In the genomic region with DNA sequence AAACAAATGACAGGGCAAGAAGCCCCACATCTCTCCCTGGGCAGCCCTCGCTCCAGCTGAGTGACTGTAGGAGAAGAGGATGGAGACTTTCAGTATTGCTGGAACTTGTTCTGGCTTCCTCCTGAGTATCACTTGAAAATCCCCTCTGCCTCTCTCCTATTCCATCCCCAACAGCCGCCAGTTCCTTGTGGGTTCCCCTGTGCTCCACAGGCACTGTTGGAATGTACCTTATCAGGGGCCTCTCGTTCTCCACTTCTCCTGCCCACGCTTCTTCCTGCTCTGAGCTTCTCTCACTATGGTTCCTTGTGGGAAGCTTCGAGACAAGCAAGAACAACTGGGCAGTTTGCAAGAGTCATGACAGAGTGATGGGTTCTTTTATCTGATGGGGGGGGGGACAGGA, we compare ENCODE assay signal across 29 mouse cellular contexts. TPM values are rescaled to one million over a fixed set of nuclear protein-coding genes. Genes with fewer than 3 reads are reported as not detected.
DNase-seq lines count a peak whose midpoint lies in the region; ATAC-seq and TF ChIP-seq lines count a peak whose summit lies in the region.
"Had no signal": no experiment of that assay in that cellular context is flagged by ENCODE, and none has a peak within 500 bp of the region (broad histone marks: within the 10 kb centered on the region; RNA-seq: fewer than 3 reads in every experiment).

No protein-coding gene starts in this region.

- H3K36me3 ChIP-seq in heart, embryonic 11.5 days (ENCODE audit: control insufficient read depth, insufficient read depth, low read length), result no peaks in the 10 kb centered on the region
- no peaks in the 10 kb centered on the region for H3K36me3 ChIP-seq in heart, postnatal 0 days (replicated peaks; ENCODE audit: control insufficient read depth, insufficient read depth, low read length)
- H3K36me3 ChIP-seq in lung, postnatal 0 days (ENCODE audit: insufficient read depth, low read length), result no peaks in the 10 kb centered on the region
- H3K36me3 ChIP-seq: embryonic facial prominence, embryonic 12.5 days; hindbrain, embryonic 10.5 days; intestine, embryonic 15.5 days; limb, embryonic 15.5 days; neural tube, embryonic 15.5 days had no signal

- 0 out of 2 replicates have a peak overlapping the region, but pooled peaks have one; percentile 41 for H3K27ac ChIP-seq in heart, embryonic 11.5 days (ENCODE audit: low read depth, low read length)
- no peak overlapping the region for H3K27ac ChIP-seq in heart, postnatal 0 days (ENCODE audit: low read depth)
- H3K27ac ChIP-seq in lung, postnatal 0 days (ENCODE audit: low read length), result no peak overlapping the region
- H3K27ac ChIP-seq in bone marrow, adult 2 months (ENCODE audit: control insufficient read depth, insufficient read depth, low read depth, low read length, poor library complexity), result peak overlapping the region; percentile 31; the same call in 1 of the 2 replicates
- H3K27ac ChIP-seq: embryonic facial prominence, embryonic 12.5 days; hindbrain, embryonic 10.5 days; intestine, embryonic 15.5 days; left cerebral cortex, adult 2 months; limb, embryonic 15.5 days; neural tube, embryonic 15.5 days had no signal

- no peaks in the 10 kb centered on the region for H3K9me3 ChIP-seq in heart, embryonic 11.5 days (replicated peaks; ENCODE audit: control insufficient read depth, low read length)
- no peaks in the 10 kb centered on the region for H3K9me3 ChIP-seq in heart, postnatal 0 days (replicated peaks; ENCODE audit: control insufficient read depth, low read length)
- H3K9me3 ChIP-seq in lung, postnatal 0 days (ENCODE audit: low read length), result no peaks in the 10 kb centered on the region
- H3K9me3 ChIP-seq: embryonic facial prominence, embryonic 12.5 days; hindbrain, embryonic 10.5 days; intestine, embryonic 15.5 days; limb, embryonic 15.5 days; neural tube, embryonic 15.5 days had no signal

- H3K9ac ChIP-seq in heart, embryonic 11.5 days (ENCODE audit: low read depth, low read length), result no peak overlapping the region
- H3K9ac ChIP-seq in heart, postnatal 0 days (replicated peaks; ENCODE audit: low read depth, low read length), result no peak overlapping the region
- no peak overlapping the region for H3K9ac ChIP-seq in lung, postnatal 0 days (replicated peaks; ENCODE audit: low read depth)
- H3K9ac ChIP-seq: embryonic facial prominence, embryonic 12.5 days; forebrain, postnatal 0 days; intestine, embryonic 15.5 days; limb, embryonic 15.5 days; neural tube, embryonic 15.5 days had no signal

- peaks cover 34% of the 10 kb centered on the region for H3K4me1 ChIP-seq in heart, embryonic 11.5 days (ENCODE audit: control insufficient read depth, insufficient read depth, low read length)
- peaks cover 26% of the 10 kb centered on the region for H3K4me1 ChIP-seq in heart, postnatal 0 days (ENCODE audit: control insufficient read depth, insufficient read depth)
- no peaks in the 10 kb centered on the region for H3K4me1 ChIP-seq in lung, postnatal 0 days (ENCODE audit: insufficient read depth, low read depth, low read length)
- H3K4me1 ChIP-seq in bone marrow, adult 2 months (ENCODE audit: control insufficient read depth, insufficient read depth, low read length), result peaks cover 10% of the 10 kb centered on the region

- no peak overlapping the region for H3K4me3 ChIP-seq in heart, embryonic 11.5 days (ENCODE audit: low read depth, low read length)
- H3K4me3 ChIP-seq in heart, postnatal 0 days (ENCODE audit: low read depth, low read length), result no peak overlapping the region
- no peak overlapping the region for H3K4me3 ChIP-seq in lung, postnatal 0 days (ENCODE audit: low read depth, low read length)
- no peak overlapping the region for H3K4me3 ChIP-seq in bone marrow, adult 2 months (replicated peaks; ENCODE audit: control insufficient read depth, low read depth, low read length)
- H3K4me3 ChIP-seq: embryonic facial prominence, embryonic 12.5 days; hindbrain, embryonic 10.5 days; intestine, embryonic 15.5 days; left cerebral cortex, adult 2 months; limb, embryonic 15.5 days; neural tube, embryonic 15.5 days had no signal

- TF ChIP-seq EP300 in heart, postnatal 0 days (IDR thresholded peaks at IDR 0.05; ENCODE audit: low read depth), result no peak
- TF ChIP-seq EP300 in lung, postnatal 0 days (IDR thresholded peaks at IDR 0.05), result peak; percentile 5; the same call in 1 of the 2 replicates

- TF ChIP-seq CTCF in heart, postnatal 0 days (IDR thresholded peaks at IDR 0.05; ENCODE audit: low read depth), result no peak
- no peak for TF ChIP-seq CTCF in lung, postnatal 0 days (IDR thresholded peaks at IDR 0.05)
- TF ChIP-seq CTCF in bone marrow, adult 2 months (IDR thresholded peaks at IDR 0.05; ENCODE audit: control insufficient read depth, insufficient read depth, low read length), result no peak

- H3K4me2 ChIP-seq in heart, embryonic 11.5 days, result peak overlapping the region; percentile 39
- peak overlapping the region; percentile 21; the same call in 1 of the 2 replicates for H3K4me2 ChIP-seq in heart, postnatal 0 days (ENCODE audit: low read depth, low read length)
- no peak overlapping the region; the same call in 1 of the 2 replicates for H3K4me2 ChIP-seq in lung, postnatal 0 days (replicated peaks; ENCODE audit: low read depth, low read length)
- H3K4me2 ChIP-seq: embryonic facial prominence, embryonic 12.5 days; intestine, embryonic 15.5 days; limb, embryonic 15.5 days; neural tube, embryonic 15.5 days had no signal

- no peak for DNase-seq in heart, postnatal 14 days
- DNase-seq in heart, postnatal 0 days (ENCODE audit: low spot score), result peak; percentile 7
- no peak for DNase-seq in heart, postnatal 10 days
- peak; percentile 36 for DNase-seq in lung, postnatal 0 days (ENCODE audit: low spot score)
- DNase-seq in lung, postnatal 4 days, result no peak
- DNase-seq in thymus, postnatal 25 days, result no peak
- DNase-seq: adrenal gland, adult 8-10 months; B cell, adult 2 months; cerebellum, adult 18-20 months; cerebellum, postnatal 25 days; forebrain, postnatal 0 days; gastrocnemius, postnatal 14 days; kidney, adult 8-10 months; kidney, postnatal 10 days; lung, postnatal 10 days; right cerebral cortex, adult 18-20 months; right cerebral cortex, postnatal 4 days; thymus, postnatal 14 days had no signal

- peak; percentile 57 for ATAC-seq in heart, embryonic 11.5 days (replicated peaks; ENCODE audit: insufficient number of reproducible peaks, low FRiP score, low TSS enrichment)
- no peak for ATAC-seq in heart, postnatal 0 days (ENCODE audit: insufficient read depth, low read depth)
- peak; percentile 67 for ATAC-seq in lung, postnatal 0 days
- ATAC-seq: activated CD4-positive, CD25-positive, alpha-beta regulatory T cell, adult 4 months; forebrain, postnatal 0 days; hindbrain, embryonic 16.5 days; intestine, embryonic 15.5 days; midbrain, embryonic 16.5 days had no signal

- intact Hi-C loops in heart, postnatal 14 days (cut with DNase I), result no loop called here
- intact Hi-C loops in heart, postnatal 10 days (cut with DNase I), result no loop called here

- 18% methylated on average over 5 of the region's 5 CpGs for WGBS in heart, embryonic 11.5 days (ENCODE audit: insufficient replicate concordance)
- 14% methylated on average over 5 of the region's 5 CpGs for WGBS in heart, postnatal 0 days
- 33% methylated on average over 5 of the region's 5 CpGs for WGBS in lung, postnatal 0 days
- WGBS in bone marrow, adult 2 months, result 41% methylated on average over 5 of the region's 5 CpGs

- H3K27me3 ChIP-seq in heart, embryonic 11.5 days (ENCODE audit: control insufficient read depth, insufficient read depth, low read length), result no peaks in the 10 kb centered on the region
- no peaks in the 10 kb centered on the region for H3K27me3 ChIP-seq in heart, postnatal 0 days (ENCODE audit: control insufficient read depth, insufficient read depth, low read length)
- H3K27me3 ChIP-seq in lung, postnatal 0 days (replicated peaks; ENCODE audit: insufficient read depth, low read length), result no peaks in the 10 kb centered on the region
- H3K27me3 ChIP-seq: embryonic facial prominence, embryonic 12.5 days; intestine, embryonic 15.5 days; limb, embryonic 15.5 days; neural tube, embryonic 15.5 days had no signal

- TF ChIP-seq POLR2A in bone marrow, adult 2 months (IDR thresholded peaks at IDR 0.05; ENCODE audit: borderline replicate concordance, control insufficient read depth, low read depth, low read length), result no peak

RNA-seq across cellular contexts. Expression of gene Vav3, which starts 23.1 kb away (rescaled TPM):
- 12.9 TPM in 2 replicates for polyA plus RNA-seq in heart, embryonic 11.5 days (2014; fragmentation: Nextera tagmentation; extraction: Ambion mirVana)
- total RNA-seq in heart, postnatal 14 days (2021), result 1 to 10 TPM; 9.2 to 9.4 TPM
- total RNA-seq in heart, postnatal 0 days (2014; rRNA removed; ENCODE audit: low replicate concordance), result 6.1 and 25.0 TPM in 2 replicates
- 5.1 and 5.3 TPM in 2 replicates for polyA plus RNA-seq in heart, postnatal 0 days (2015; fragmentation: Nextera tagmentation; extraction: Ambion mirVana)
- total RNA-seq in heart, postnatal 10 days (2021), result 10 to 100 TPM; 12.5 to 18.7 TPM
- 11.9 and 12.2 TPM in 2 replicates for polyA plus RNA-seq in lung, postnatal 0 days (2015; fragmentation: Nextera tagmentation; extraction: Ambion mirVana)
- 8.9 and 12.7 TPM in 2 replicates for polyA plus RNA-seq in bone marrow, adult 2 months (2011; ENCODE audit: insufficient read depth, insufficient read length, low replicate concordance, missing spikeins)

Comparison
In these comparisons a context has a peak if more than half of its experiments do, and no peak if none do; other contexts are left out.
1. H3K27ac ChIP-seq: peak in heart, embryonic 11.5 days (single experiment) and bone marrow, adult 2 months (single experiment); none in heart, postnatal 0 days (single experiment) and lung, postnatal 0 days (single experiment).
2. DNase-seq: peak in heart, postnatal 0 days (single experiment) and lung, postnatal 0 days (single experiment); none in heart, postnatal 14 days (0 of 2), heart, postnatal 10 days (0 of 2), lung, postnatal 4 days (0 of 2) and thymus, postnatal 25 days (single experiment).